Mouse (Mus musculus) kidney, adult 8-10 months (tissue): ENCODE measurements at regions not wholly inside any gene's neighbourhood (a gene's known extent, or its start where the extent isn't known, plus 50 kb on each side); places are given as distances from the start of the nearest gene placed in this dataset.
A peak's percentile ranks its signal among the peaks of the same experiment; 100 is the strongest.
"Not testable (repeated sequence)": the region's sequence is repeated elsewhere in the genome, so short reads cannot be mapped to it uniquely, and the experiment has no call there.

Experiments used
- DNase-seq, 2 experiments: peaks; one replicate each; pipeline ENCODE4 v3.0.0; 2022

DNA sequence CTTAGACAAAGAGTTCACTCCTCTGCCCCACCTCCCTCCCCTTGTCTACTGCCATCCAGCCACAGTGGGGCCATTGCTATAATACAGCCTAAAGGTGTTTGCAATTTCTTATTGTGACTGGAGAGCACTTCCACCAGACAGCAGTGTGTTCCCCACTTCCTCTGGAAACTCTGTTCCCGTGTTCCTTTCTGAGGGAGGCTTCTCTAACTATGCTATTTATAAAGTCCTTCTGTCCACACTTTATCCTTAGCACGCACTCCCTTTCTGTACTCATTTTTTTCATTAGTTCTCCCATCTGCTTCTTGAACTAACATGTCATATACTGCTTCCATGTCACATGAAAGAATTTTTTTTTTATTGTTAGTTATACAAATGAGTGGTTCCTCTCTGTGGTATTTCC is 52.0 kb upstream of the 4930432M17Rik start:
- DNase-seq = no peak

DNA sequence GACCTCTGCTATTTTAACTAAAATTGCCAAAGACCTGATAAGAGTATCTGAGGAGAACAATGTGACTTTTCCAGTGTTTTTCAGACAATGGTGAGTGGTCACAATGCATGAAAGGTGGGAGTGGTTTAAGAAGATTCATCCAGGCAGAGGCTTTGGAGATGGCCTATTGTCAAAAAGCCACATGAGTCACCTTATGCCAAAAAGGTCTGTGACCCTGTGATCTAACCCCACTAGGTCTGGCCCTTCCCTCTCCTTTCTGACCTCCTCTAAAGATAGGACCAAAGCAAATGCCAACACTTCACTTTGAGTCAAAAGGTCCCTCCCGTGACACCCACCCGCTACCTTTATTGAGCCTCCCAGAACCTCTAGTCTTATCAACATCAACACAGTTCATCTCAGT is 52.4 kb upstream of the 4930432M17Rik start:
- DNase-seq = no peak

DNA sequence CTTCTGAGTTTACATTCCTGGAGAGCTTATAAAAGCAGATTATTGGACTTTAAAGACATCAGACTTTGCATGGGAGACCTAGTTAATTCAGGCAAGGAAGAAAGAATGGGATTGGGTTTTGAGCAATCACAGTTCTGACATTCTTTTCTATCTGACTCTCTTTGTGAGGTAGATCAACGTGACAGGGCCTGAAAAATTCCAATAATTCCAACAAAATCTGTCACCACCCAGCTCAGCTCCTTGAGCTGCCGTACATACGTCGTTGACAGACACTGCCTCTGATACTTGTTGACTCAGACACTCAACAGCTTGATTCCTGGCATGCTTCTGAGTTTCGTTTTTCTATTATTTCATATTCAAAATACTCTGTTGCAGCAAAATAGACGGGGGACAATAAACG is 53.2 kb upstream of the 4930432M17Rik start:
- DNase-seq = no peak

DNA sequence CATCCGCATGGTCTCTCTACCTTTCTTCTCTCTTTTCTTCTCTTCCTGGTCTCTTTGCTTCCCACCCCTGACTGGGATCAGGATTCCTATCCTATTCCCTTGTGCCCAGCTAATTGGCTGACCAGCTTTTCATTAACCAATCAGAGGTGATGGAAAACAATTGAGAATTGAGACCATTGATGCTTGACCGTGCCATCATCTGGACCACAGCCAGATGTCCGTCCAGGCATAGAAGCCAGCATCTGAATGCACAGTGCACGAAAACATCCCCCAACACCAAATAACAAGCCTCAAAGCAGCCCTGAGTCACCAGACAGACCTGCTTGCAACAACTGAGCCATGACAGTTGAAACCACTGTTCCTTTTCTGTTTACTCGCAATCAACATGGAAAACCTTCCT is 54.5 kb upstream of the 4930432M17Rik start:
- no peak for DNase-seq

GRCm38 (mm10) chr3:121614741-121615140 is 55.8 kb upstream of the 4930432M17Rik start:
- DNase-seq = no peak

DNA sequence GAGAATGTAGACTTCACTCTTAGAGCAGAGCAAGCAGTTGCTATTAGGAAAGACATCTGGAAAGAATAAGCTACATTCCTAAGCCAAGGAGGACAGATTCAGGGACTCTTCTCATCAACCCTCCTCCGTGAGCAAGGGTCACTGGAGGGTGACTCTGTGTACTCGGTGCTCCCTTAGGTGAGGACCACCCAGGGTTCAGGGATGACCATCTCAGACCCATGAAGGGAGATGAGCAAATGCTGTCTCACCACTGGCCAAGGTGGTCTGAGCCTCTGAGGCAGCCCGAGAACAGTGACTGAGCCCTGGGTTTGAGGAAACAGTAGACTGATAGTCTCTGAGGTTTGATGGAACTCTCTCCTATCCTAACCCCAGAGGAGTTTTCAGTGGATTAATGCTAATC is 57.3 kb upstream of the 4930432M17Rik start:
- no peak for DNase-seq

- no peak for DNase-seq
Observed at GRCm38 (mm10) chr3:121609845-121610244, 60.7 kb upstream of the 4930432M17Rik start.

DNA sequence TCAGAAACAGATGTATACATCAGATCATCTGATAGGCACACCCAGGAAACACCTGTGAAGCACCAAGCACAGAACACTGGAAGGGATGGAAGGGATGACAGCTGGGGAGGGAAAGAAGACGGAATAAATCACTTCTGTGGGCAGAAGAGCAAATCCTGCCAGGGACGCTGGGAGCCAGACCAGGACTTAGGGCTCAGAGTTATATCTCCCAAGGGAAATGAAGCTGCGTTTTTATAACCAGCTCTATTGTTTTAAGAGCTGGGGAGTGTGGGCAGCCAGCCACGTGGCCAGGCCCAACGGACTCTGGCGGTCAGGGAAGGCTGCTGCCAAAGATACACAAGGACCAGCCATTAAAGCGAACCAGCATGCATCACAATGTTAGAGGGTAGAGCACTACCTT is 61.5 kb upstream of the 4930432M17Rik start:
- DNase-seq = peak; percentile 11

DNA sequence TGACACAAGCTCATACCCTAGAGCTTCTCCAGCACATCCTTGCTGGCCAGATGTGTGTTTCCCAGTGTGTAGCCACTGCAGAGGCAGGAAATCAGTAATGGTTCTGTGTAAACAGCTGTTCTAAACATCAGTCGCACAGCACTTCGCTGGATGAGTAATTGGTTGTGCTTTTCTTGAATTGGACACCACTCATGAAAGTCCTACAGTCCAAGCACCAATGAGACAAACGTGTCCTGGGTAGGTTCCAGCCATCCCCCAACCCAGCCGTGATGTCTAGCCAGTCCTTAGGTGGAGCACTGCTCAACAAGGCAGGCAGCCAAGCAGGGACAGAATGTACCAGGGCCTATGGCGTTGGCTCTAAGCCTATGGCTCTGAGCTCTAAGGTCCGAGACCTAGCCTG is 65.8 kb upstream of the 4930432M17Rik start:
- DNase-seq = no peak

GRCm38 (mm10) chr3:121604081-121604480 is 66.5 kb upstream of the 4930432M17Rik start:
- DNase-seq = no peak

DNA sequence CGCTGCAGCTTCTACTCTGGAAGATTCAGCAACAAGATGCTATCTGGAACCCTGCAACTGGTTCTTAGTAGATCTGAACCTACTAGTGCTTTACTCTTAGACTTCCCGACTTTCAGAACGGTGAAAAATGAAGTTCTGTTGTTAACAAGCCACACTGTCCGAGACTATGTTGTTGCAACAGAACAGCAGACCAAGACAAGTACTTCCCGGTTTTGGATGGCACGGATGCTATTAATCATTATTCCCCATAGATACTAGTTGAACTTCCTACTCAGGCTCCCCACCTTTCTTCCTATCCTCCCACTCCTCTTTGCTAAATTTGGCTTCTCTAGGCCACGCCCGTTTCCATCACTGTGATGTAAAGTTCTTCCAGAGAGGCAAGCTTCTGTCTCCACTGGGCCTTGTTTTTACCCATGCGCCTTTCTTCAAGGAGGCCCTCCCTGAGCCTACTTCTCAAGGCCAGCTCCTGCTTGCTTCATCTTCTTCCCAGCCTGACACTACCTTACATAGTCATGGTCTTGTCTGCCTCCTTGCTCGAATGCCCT is 67.7 kb upstream of the 4930432M17Rik start:
- no peak for DNase-seq

GRCm38 (mm10) chr3:121602082-121602561 is 68.4 kb upstream of the 4930432M17Rik start:
- DNase-seq = peak; percentile 18 to 25

DNA sequence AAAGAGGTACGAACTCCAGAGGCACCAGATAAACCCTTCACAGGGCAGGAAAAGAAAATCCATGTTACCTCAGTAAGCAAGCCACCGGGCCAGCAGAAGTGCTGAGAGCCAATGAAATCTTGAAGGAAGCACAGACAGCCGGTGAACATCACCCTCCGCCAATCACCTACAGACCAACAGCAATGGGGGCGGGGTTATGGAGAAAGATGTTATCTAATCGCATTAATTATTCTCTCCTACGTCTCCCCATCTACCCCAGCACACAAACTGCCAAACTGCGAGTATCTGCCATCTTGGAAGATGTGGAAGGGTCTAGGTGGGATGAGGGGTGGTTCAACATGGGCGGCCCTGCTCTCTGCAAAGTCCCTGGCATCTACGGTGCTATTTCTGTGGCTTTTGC is 68.6 kb upstream of the Slc44a3 start:
- no peak for DNase-seq

DNA sequence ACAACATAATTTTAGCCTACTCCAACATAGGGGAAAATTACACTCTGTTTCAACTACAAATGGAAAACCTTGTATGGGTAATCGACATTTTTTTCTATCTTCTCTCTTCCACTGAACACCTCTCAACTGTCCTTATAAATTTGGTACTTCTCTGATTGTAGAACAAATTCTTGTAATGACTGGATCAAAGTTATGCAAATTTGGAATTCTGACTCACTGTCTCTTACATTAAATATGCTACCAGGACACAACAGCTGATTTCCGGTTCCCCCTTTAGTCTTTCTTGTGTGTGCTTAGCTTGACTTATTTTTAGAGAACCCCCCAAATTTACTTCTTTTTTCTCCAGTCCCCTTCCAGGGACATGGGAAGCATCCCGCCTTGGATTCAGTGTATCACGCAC is 68.2 kb upstream of the Slc44a3 start:
- DNase-seq = no peak

- DNase-seq = no peak
Observed at GRCm38 (mm10) chr3:121597988-121598387, 65.8 kb upstream of the Slc44a3 start.

- no peak for DNase-seq
Observed at GRCm38 (mm10) chr3:121597203-121597602, 65.0 kb upstream of the Slc44a3 start.

- DNase-seq = no peak
Observed at GRCm38 (mm10) chr3:121594580-121594979, 62.4 kb upstream of the Slc44a3 start.

- no peak for DNase-seq
Observed at GRCm38 (mm10) chr3:121593598-121594117, 61.5 kb upstream of the Slc44a3 start.

GRCm38 (mm10) chr3:121593143-121593542 is 60.9 kb upstream of the Slc44a3 start:
- no peak for DNase-seq

DNA sequence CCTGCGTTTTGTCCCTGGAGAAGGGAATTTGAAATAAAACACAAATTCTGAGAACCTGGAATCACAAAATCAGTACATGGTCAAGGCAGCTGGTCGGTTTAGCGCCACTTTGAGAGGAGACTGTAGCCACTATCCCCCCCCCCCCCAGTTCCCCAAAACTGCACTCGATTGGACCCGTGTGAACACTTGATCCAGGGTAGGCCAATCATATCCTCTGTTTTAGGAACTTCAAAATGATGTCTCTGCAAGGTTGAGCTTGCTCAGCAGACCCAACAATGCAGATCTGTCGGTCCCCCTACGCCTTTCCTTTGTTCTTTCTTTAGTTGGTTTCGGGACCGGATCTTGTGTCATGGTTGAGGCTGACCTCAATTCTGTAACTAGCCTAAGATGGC is 57.3 kb upstream of the Slc44a3 start:
- no peak for DNase-seq

DNA sequence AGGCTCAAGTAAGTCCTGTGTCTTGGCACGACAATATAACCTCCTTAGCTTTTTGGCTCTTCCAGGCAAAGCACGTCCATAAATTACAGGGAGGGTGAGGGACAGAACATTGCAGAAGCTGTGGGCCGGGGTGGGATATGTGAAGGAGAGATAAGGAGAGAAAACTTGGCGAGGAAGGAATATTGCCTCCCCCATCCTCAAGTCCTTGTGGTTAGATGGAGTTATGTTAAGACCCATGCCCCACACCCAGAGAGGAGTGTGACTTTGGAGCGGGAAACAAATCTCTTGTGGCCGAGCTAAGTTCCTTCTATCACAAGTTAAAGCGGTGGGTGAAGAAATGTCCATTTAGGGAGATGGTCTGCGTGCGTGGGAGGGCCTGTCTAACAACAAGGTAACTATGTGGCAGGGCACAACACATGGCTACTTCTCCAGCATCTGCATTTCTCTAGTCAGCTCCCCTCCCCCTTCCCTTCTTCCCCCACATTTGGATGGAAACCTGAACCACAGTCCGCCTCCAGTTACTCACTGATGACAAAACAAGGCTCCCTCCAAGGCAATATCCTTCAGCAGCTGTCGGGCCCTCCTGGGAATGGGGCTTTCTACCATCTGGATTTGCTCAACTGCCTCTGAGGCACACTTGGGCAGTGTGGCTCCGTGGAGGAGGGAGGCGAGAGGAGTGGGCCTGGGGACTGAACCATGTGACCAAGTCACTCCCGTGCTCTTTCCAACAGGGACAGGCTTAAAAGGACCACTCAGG is 56.7 kb upstream of the Slc44a3 start:
- no peak for DNase-seq

GRCm38 (mm10) chr3:121585306-121585705 is 53.1 kb upstream of the Slc44a3 start:
- no peak for DNase-seq

DNA sequence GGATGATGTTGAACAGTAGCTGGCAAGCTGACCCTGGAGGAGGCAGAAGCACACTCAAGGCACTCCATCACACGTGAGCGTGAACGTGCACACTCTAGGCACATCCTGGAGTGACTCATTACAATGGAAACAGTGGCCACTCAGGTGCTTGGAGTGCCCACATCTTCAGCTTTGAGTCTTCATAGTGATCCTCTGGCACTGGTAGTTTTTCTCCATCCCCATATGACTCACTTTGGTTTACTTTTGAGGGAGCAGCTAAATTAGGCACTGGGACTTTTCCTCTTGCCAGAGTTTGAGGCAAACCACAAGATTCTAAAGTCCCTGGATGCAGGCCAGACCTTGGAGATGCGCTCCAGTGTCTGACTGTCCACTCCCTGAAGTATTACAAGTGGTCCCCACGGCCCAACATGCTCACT is 52.5 kb upstream of the Slc44a3 start:
- no peak for DNase-seq

- no peak for DNase-seq
Observed at GRCm38 (mm10) chr3:121584317-121584716, 52.1 kb upstream of the Slc44a3 start.

DNA sequence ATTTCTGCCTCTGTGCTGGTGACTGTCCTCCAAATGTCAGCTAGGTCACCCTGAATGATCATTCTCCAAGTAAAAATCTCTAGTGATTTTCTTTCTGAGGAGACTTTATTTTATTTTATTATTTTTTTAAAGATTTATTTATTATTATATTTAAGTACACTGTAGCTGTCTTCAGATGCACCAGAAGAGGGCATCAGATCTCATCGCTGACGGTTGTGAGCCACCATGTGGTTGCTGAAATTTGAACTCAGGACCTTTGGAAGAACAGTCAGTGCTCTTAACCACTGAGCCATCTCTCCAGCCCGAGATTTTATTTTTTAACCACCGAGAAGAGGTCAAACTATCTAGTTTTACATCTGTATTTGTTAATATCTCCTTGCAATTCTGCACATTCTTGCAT is 50.5 kb upstream of the Slc44a3 start:
- not testable (repeated sequence) for DNase-seq
